Mouse (Mus musculus) regulatory T cell (primary cell): ENCODE measurements around the gene Dnajc21.

Experiments used
- in situ Hi-C: fragments of 300-600 bp; cut with MboI, MseI; formaldehyde crosslinking; loops from one replicate; pipeline ENCODE4 v1.15.1; 2025; ENCODE audit warnings: high pct_unique_total_duplicates

Gene Dnajc21

DNA sequence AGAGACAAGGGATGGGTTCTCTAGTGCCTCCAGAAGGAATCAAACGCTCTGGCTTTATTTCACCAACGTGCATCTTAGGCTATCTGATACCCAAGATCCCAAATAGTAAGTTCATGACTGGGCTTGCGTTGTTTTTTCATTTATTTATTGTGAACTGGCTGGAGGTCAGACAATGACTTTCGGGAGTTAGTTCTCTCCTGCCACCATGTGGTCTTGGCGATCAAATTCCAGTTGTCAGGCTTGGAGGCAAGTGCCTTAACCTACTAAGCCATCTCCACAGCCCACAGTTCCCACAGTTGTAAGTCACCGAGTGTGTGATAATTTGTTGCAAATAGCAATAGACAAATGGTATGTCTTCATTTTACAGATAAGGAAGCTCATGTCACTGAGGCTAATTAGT, 30.4 kb downstream of the Dnajc21 start:
- in situ Hi-C loops = loop anchor here (10.0 kb wide), 1 partner anchor 205 kb away; no protein-coding TSS in a partner anchor

DNA sequence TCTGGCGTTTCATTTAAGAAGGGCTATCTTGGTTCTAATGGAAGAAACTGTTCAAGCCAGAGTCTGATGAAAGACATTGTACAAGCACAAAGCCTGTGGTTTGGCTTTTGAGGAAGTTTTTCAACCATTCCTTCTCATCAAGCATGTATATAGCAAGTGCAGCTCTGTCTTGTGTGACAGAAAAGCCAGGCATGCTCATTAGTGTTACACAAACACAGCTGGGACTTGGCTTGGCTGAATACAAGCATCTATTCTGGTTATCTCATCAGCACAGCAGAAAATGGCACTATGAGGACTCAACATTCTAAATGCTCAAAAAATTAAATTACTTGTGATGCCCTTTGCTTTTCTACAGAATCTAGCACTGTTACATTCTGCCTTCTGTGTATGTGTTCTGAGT, 33.4 kb downstream of the Dnajc21 start:
- in situ Hi-C loops = no loop called here

DNA sequence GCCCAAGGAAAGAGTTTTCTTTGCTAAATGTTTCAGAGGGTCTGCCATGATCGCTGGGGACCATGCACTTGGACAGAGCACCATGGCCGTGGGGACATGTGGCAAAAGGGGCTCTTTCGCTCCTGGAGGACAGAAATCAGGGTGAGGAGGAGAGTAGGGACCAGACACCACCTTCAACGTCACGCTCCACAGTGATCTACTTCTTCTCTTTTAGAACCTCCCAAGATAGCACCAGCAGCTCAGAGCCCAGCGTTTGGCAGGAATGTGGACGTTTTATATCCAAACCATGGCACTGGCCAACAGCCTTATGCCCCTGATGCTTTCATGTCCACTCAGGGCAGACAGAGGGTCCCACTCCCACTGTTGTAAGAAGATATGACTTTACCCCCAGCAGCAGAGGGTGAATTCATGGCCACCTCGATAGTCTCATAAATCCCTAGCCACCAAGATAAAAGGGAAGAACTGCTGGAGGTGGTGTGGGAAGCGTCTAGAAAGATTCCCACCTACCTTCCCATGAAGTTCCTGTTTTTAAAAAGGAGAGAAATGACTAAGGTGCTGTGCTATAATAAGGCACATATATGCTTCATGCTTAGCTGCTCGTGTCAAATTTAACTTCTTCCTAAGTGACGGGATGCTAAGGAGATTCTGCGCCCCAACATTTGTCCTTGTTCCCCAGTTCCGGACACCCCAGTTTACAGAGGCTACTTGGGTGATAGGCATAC, 43.6 kb downstream of the Dnajc21 start:
- in situ Hi-C loops = loop anchor here (10.0 kb wide), 1 partner anchor 1772 kb away; no protein-coding TSS in a partner anchor

- in situ Hi-C loops = loop anchor here (10.0 kb wide), 1 partner anchor 1771 kb away; no protein-coding TSS in a partner anchor
Observed at GRCm38 (mm10) chr15:10426124-10426523, 44.2 kb downstream of the Dnajc21 start.

DNA sequence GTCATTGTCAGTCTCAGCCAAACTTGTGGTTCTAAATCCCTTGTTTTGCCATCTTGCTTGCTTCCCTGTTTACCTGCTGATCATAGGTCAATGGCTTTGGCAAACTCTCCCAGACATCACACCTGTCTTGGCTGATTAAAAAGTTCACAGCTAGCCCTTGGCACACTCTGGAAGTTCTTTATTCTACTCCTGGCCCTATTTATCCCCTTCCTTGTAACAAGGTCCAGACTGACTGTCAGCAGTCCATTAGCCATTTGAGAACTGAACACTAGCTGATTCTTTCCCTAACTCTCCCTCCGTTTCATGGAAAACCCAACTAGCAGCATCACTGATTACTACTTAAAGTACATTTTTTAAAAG, 48.6 kb downstream of the Dnajc21 start:
- in situ Hi-C loops = loop anchor here (10.0 kb wide), 1 partner anchor 1767 kb away; no protein-coding TSS in a partner anchor

- in situ Hi-C loops = loop anchor here (10.0 kb wide), 1 partner anchor 1766 kb away; no protein-coding TSS in a partner anchor
Observed at GRCm38 (mm10) chr15:10421138-10421784, 49.1 kb downstream of the Dnajc21 start.

GRCm38 (mm10) chr15:10413656-10414055, 56.7 kb downstream of the Dnajc21 start:
- in situ Hi-C loops = no loop called here

GRCm38 (mm10) chr15:10410881-10411280, 59.4 kb downstream of the Dnajc21 start:
- in situ Hi-C loops = no loop called here

DNA sequence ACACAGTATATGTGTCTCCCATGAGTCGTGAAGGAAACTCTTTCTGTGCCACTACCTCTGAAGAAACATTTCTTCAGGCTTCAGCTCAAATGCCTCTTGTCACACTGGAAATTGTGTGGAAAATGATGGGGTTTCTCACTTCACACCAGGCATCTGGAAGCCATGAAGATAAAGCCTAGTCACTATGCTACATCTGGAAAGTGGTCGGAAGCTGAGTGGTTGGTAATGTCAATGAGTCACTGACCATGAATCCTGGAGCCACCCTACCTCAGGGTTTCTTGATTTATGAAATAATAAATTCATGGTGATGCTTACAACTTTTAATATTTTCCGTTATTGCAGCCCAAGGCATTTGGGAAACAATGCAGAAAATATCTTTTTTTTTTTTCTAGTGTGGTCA, 60.5 kb downstream of the Dnajc21 start:
- in situ Hi-C loops = loop anchor here (10.0 kb wide), 1 partner anchor 255 kb away; no protein-coding TSS in a partner anchor

GRCm38 (mm10) chr15:10400415-10400814, 69.9 kb downstream of the Dnajc21 start:
- in situ Hi-C loops = loop anchor here (10.0 kb wide), 1 partner anchor 264 kb away; no protein-coding TSS in a partner anchor

GRCm38 (mm10) chr15:10399795-10400194, 70.5 kb downstream of the Dnajc21 start:
- in situ Hi-C loops = loop anchor here (10.0 kb wide), 1 partner anchor 265 kb away; no protein-coding TSS in a partner anchor
